In the genomic region with DNA sequence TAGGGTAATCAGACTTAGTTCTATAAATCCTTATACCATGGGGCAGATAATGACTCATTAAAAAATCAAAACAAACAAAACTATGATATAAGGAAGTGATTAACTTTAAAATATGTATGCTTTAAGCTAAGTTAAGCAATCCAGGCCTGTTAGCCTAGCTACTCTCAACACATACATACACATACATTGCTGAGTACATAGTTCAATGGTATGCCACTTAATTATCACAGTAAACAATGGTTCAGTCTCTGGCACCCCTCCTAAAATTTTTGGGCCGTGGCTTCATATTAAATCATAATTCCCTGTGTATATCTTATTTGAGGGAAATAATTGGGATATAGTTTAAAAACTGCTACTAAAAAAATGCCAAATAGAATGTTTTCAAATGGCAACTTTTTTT, we compare ENCODE assay signal across 10 mouse cellular contexts. TPM values are rescaled to one million over a fixed set of nuclear protein-coding genes. Genes with fewer than 3 reads are reported as not detected.
DNase-seq lines count a peak whose midpoint lies in the region; ATAC-seq and TF ChIP-seq lines count a peak whose summit lies in the region.
"Had no signal": no experiment of that assay in that cellular context is flagged by ENCODE, and none has a peak within 500 bp of the region (broad histone marks: within the 10 kb centered on the region; RNA-seq: fewer than 3 reads in every experiment).

A gene (plus strand): TSS at position 301 of the 400 bp plus-strand sequence.

- no peak within 1 kb of the TSS for H3K4me3 ChIP-seq in kidney, embryonic 16.5 days (ENCODE audit: low read length)
- no peak within 1 kb of the TSS for H3K4me3 ChIP-seq in cortical plate, adult 2 months (ENCODE audit: insufficient read depth, low read length)
- H3K4me3 ChIP-seq in hindbrain, embryonic 12.5 days = no peak within 1 kb of the TSS
- no peak within 1 kb of the TSS for H3K4me3 ChIP-seq in midbrain, embryonic 11.5 days (ENCODE audit: low read depth, low read length)

- TF ChIP-seq CTCF in cortical plate, adult 2 months (IDR thresholded peaks at IDR 0.05; ENCODE audit: extremely low read depth, insufficient read depth, low read length) = no peak

- no peaks in the 10 kb centered on the region for H3K27me3 ChIP-seq in kidney, embryonic 16.5 days (ENCODE audit: insufficient read depth, low read length)
- no peaks in the 10 kb centered on the region for H3K27me3 ChIP-seq in hindbrain, embryonic 12.5 days
- no peaks in the 10 kb centered on the region for H3K27me3 ChIP-seq in midbrain, embryonic 11.5 days (ENCODE audit: control insufficient read depth, insufficient read depth, low read length)

- no peak for ATAC-seq in kidney, embryonic 16.5 days (ENCODE audit: low FRiP score, low TSS enrichment)
- ATAC-seq in hindbrain, embryonic 12.5 days (ENCODE audit: low FRiP score) = no peak
- ATAC-seq in midbrain, embryonic 11.5 days (ENCODE audit: low FRiP score) = no peak

- no peaks in the 10 kb centered on the region for H3K9me3 ChIP-seq in kidney, embryonic 16.5 days (ENCODE audit: low read length)
- no peaks in the 10 kb centered on the region for H3K9me3 ChIP-seq in hindbrain, embryonic 12.5 days (replicated peaks)
- no peaks in the 10 kb centered on the region for H3K9me3 ChIP-seq in midbrain, embryonic 11.5 days (ENCODE audit: control insufficient read depth, low read length)

- no peak for TF ChIP-seq POLR2A in cortical plate, adult 2 months (IDR thresholded peaks at IDR 0.05; ENCODE audit: extremely low read depth, insufficient read depth, low read length)

- 84% methylated on average over 1 of the region's 1 CpGs for WGBS in kidney, embryonic 16.5 days
- WGBS in hindbrain, embryonic 12.5 days = 93% methylated on average over 1 of the region's 1 CpGs
- 82% methylated on average over 1 of the region's 1 CpGs for WGBS in midbrain, embryonic 11.5 days

- H3K36me3 ChIP-seq in kidney, embryonic 16.5 days (ENCODE audit: insufficient read depth, low read length) = no peaks in the 10 kb centered on the region
- no peaks in the 10 kb centered on the region for H3K36me3 ChIP-seq in hindbrain, embryonic 12.5 days
- no peaks in the 10 kb centered on the region for H3K36me3 ChIP-seq in midbrain, embryonic 11.5 days (ENCODE audit: control insufficient read depth, insufficient read depth, low read length)

- H3K9ac ChIP-seq in kidney, embryonic 16.5 days (replicated peaks; ENCODE audit: low read length) = no peak within 1 kb of the TSS
- no peak within 1 kb of the TSS for H3K9ac ChIP-seq in hindbrain, embryonic 12.5 days
- no peak within 1 kb of the TSS for H3K9ac ChIP-seq in midbrain, embryonic 11.5 days (ENCODE audit: low read length)

- peaks cover 9% of the 10 kb centered on the region for H3K4me1 ChIP-seq in kidney, embryonic 16.5 days (ENCODE audit: insufficient read depth, low read length)
- H3K4me1 ChIP-seq in cortical plate, adult 2 months (ENCODE audit: control insufficient read depth, insufficient read depth, low read length) = peaks cover 5% of the 10 kb centered on the region; the same call in 1 of the 2 replicates
- peaks cover 7% of the 10 kb centered on the region for H3K4me1 ChIP-seq in hindbrain, embryonic 12.5 days
- no peaks in the 10 kb centered on the region for H3K4me1 ChIP-seq in midbrain, embryonic 11.5 days (ENCODE audit: control insufficient read depth, insufficient read depth, low read length)

- DNase-seq in kidney, adult 9 months = no peak
- DNase-seq in midbrain, embryonic 11.5 days (ENCODE audit: low spot score, missing footprints) = no peak
- DNase-seq in right cerebral cortex, postnatal 4 days = no peak
- DNase-seq in lung, postnatal 36 days = no peak
- no peak for DNase-seq in spleen, adult 18-20 months
- DNase-seq: cerebellum, adult 8-10 months; heart, postnatal 4 days had no signal

- peak within 1 kb of the TSS; percentile 85; the same call in 1 of the 2 replicates for H3K4me2 ChIP-seq in kidney, embryonic 16.5 days (replicated peaks; ENCODE audit: low read depth, low read length)
- H3K4me2 ChIP-seq in hindbrain, embryonic 12.5 days (replicated peaks) = 0 out of 2 replicates have a peak within 1 kb of the TSS, but pooled peaks have one; percentile 90
- H3K4me2 ChIP-seq in midbrain, embryonic 11.5 days = no peak within 1 kb of the TSS; the same call in 1 of the 2 replicates

- H3K27ac ChIP-seq in kidney, embryonic 16.5 days (ENCODE audit: low read length) = no peak within 1 kb of the TSS
- H3K27ac ChIP-seq in cortical plate, adult 2 months (ENCODE audit: insufficient read depth, low read length) = no peak within 1 kb of the TSS
- H3K27ac ChIP-seq in hindbrain, embryonic 12.5 days = no peak within 1 kb of the TSS
- no peak within 1 kb of the TSS for H3K27ac ChIP-seq in midbrain, embryonic 11.5 days (ENCODE audit: low read depth, low read length)

RNA-seq across cellular contexts. Expression of the gene that starts here (rescaled TPM):
- 5.8 and 5.9 TPM in 2 replicates for polyA plus RNA-seq in kidney, embryonic 16.5 days (2015; fragmentation: Nextera tagmentation; extraction: Ambion mirVana)
- 15.9 and 16.9 TPM in 2 replicates for polyA plus RNA-seq in cortical plate, adult 2 months (2012; rRNA removed)
- 15.4 and 17.8 TPM in 2 replicates for polyA plus RNA-seq in hindbrain, embryonic 12.5 days (2016; fragmentation: Nextera tagmentation; extraction: Ambion mirVana)
- polyA plus RNA-seq in midbrain, embryonic 11.5 days (2014; fragmentation: Nextera tagmentation; extraction: Ambion mirVana) = 12.7 and 12.8 TPM in 2 replicates
